Mouse (Mus musculus) liver, embryonic 14.5 days (tissue): ENCODE results near the gene Cerk.

Source experiments
- CTCF ChIP-seq: IDR thresholded peaks from 2 replicates; pipeline ENCODE4 v1.5.1; 2016; ENCODE audit warnings: antibody characterized with exemption, low read depth, control low read depth
- EP300 ChIP-seq: IDR thresholded peaks from 2 replicates; pipeline ENCODE4 v1.6.1; 2016; ENCODE audit warnings: antibody characterized with exemption, low read depth

GRCm38 (mm10) chr15:86188186-86188585 is 2.2 kb upstream of the Cerk start:
- no peak for TF ChIP-seq EP300
- TF ChIP-seq CTCF = no peak
